Mouse (Mus musculus) G1E (cell line): Measurements from ENCODE around the gene Mdk.

Experiments
- GATA1 ChIP-seq: IDR thresholded peaks from 2 replicates; pipeline ENCODE4 v1.6.1; 2012; ENCODE audit warnings: borderline replicate concordance, low read length, inconsistent platforms, mixed read lengths
- GATA2 ChIP-seq: IDR thresholded peaks from 2 replicates; pipeline ENCODE4 v1.6.1; 2012; ENCODE audit warnings: low read depth, low read length, inconsistent platforms, borderline replicate concordance
- POLR2AphosphoS5 ChIP-seq: IDR thresholded peaks from 2 replicates; pipeline ENCODE4 v1.6.1; 2012; ENCODE audit warnings: low read depth, low read length, inconsistent platforms; ENCODE audit not compliant: insufficient replicate concordance

- TF ChIP-seq GATA2 (no peak), GATA1 (no peak), POLR2AphosphoS5 (no peak)
Observed at GRCm38 (mm10) chr2:91917096-91917495, 15.0 kb downstream of the Mdk start.
